Mouse (Mus musculus): ENCODE data around the gene Ctc1. TPM values are rescaled to one million over a fixed set of nuclear protein-coding genes. Genes with fewer than 3 reads are reported as not detected.
A peak's percentile ranks its signal among the peaks of the same experiment; 100 is the strongest.

Ctc1 gene
- polyA plus RNA-seq, 1 experiment from 2014 or later, result 54.4 TPM

- peaks cover 33% of the 10 kb centered on the region for H3K4me1 ChIP-seq (replicated peaks; ENCODE audit: control insufficient read depth, insufficient read depth, low read length)
- no peaks in the 10 kb centered on the region for H3K36me3 ChIP-seq (replicated peaks; ENCODE audit: control insufficient read depth, insufficient read depth)
- ATAC-seq (ENCODE audit: low FRiP score), result no peak
- H3K9me3 ChIP-seq (ENCODE audit: control insufficient read depth, low read length), result no peaks in the 10 kb centered on the region
- peak overlapping the region; percentile 54 for H3K4me3 ChIP-seq (replicated peaks; ENCODE audit: low read length)
- no peaks in the 10 kb centered on the region for H3K27me3 ChIP-seq (ENCODE audit: control insufficient read depth, insufficient read depth, low read length)
- H3K27ac ChIP-seq, result no peak overlapping the region
- WGBS, result 8% methylated on average over 17 of the region's 17 CpGs
- H3K9ac ChIP-seq, result peak overlapping the region; percentile 85
- peak overlapping the region; percentile 80 for H3K4me2 ChIP-seq (replicated peaks)
- DNase-seq (ENCODE audit: low spot score), result no peak
Measured at GRCm38 (mm10) chr11:69061255-69061912, 45.7 kb downstream of the Ctc1 start.

DNA sequence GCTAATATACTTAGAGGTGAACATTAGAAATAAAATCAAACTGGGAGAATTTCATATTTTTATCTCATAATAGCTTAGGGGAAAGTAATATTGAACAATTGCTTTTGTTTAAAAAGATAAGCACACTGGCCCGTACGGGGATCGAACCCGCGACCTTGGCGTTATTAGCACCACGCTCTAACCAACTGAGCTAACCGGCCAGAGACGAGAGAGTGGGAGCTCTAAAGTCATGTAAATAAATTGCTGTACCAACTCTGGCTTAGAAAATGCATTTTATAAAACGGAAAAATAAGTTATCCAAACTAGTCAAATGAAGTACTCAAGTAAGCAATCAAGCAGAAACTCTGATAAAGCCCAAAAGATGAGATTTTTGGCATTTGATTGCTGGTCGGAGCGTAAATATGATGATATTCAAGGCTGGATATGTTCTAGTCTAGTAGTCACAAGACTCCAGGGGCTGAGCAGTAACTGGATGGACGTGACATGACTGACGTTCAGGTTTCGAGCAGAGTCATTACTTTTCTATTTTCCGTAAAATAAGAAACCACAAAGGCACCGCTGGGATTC, 46.6 kb downstream of the Ctc1 start:
- Histone ChIP-seq H3K9ac (no peak overlapping the region), H3K27me3 (ENCODE audit: control insufficient read depth, insufficient read depth, low read length) (no peaks in the 10 kb centered on the region), H3K4me2 (replicated peaks) (peak overlapping the region; percentile 80), H3K27ac (peak overlapping the region; percentile 48), H3K4me1 (replicated peaks; ENCODE audit: control insufficient read depth, insufficient read depth, low read length) (peaks cover 37% of the 10 kb centered on the region), H3K9me3 (ENCODE audit: control insufficient read depth, low read length) (no peaks in the 10 kb centered on the region), H3K36me3 (replicated peaks; ENCODE audit: control insufficient read depth, insufficient read depth) (no peaks in the 10 kb centered on the region), H3K4me3 (replicated peaks; ENCODE audit: low read length) (peak overlapping the region; percentile 60)
- ATAC-seq (ENCODE audit: low FRiP score) (no peak), DNase-seq (ENCODE audit: low spot score) (peak; percentile 91)
- WGBS, result under 1% methylated on average over 17 of the region's 17 CpGs

- H3K27ac ChIP-seq, result peak overlapping the region; percentile 53
- H3K4me2 ChIP-seq (replicated peaks), result peak overlapping the region; percentile 80
- peak overlapping the region; percentile 39; the same call in 1 of the 2 replicates for H3K9ac ChIP-seq
- DNase-seq (ENCODE audit: low spot score), result peak; percentile 100
- no peaks in the 10 kb centered on the region for H3K36me3 ChIP-seq (replicated peaks; ENCODE audit: control insufficient read depth, insufficient read depth)
- ATAC-seq (ENCODE audit: low FRiP score), result peak; percentile 56
- WGBS, result 0% methylated on average over 19 of the region's 19 CpGs
- H3K9me3 ChIP-seq (ENCODE audit: control insufficient read depth, low read length), result no peaks in the 10 kb centered on the region
- H3K27me3 ChIP-seq (ENCODE audit: control insufficient read depth, insufficient read depth, low read length), result no peaks in the 10 kb centered on the region
- peaks cover 36% of the 10 kb centered on the region for H3K4me1 ChIP-seq (replicated peaks; ENCODE audit: control insufficient read depth, insufficient read depth, low read length)
- peak overlapping the region; percentile 60 for H3K4me3 ChIP-seq (replicated peaks; ENCODE audit: low read length)
Measured at GRCm38 (mm10) chr11:69062761-69063224, 47.1 kb downstream of the Ctc1 start.

DNA sequence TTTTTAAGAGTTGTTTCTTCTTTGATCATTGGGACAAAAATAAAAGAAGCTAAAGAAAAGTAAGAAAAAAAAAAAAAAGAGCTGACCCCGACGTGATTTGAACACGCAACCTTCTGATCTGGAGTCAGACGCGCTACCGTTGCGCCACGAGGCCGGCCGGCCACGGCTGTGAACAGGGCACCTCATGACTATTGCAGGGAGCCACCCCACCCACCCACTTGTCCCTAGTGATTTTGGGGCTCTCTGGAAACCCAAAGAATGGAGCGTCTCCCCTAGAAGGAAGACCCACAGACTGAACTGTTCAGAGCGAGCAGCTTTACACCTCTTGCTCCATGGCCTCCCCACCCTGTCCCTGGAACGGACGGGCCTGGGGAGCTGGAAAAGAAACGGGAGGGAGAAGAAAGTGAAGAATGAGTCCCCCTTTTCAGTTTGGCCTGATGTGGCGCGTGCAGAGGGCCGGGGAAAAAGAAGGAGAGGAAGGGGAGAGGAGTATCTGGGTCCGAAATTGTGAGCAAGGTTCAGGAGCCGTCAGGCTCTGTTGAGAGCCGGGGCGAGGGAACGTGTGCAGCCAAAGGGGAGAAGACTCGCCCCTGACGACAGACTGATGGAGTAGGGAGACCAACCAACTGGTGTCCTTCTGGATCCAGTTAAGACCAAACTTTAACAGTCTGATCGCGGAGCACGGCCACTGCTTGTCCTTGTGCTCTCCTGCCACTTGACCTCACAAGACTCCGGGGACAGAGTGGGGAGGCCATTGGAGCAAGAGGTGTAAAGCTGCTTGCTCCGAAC, 47.9 kb downstream of the Ctc1 start:
- Histone ChIP-seq H3K9me3 (ENCODE audit: control insufficient read depth, low read length) (no peaks in the 10 kb centered on the region), H3K27me3 (ENCODE audit: control insufficient read depth, insufficient read depth, low read length) (no peaks in the 10 kb centered on the region), H3K27ac (peak overlapping the region; percentile 53), H3K36me3 (replicated peaks; ENCODE audit: control insufficient read depth, insufficient read depth) (no peaks in the 10 kb centered on the region), H3K9ac (peak overlapping the region; percentile 59), H3K4me3 (replicated peaks; ENCODE audit: low read length) (peak overlapping the region; percentile 60), H3K4me2 (replicated peaks) (peak overlapping the region; percentile 80), H3K4me1 (replicated peaks; ENCODE audit: control insufficient read depth, insufficient read depth, low read length) (peaks cover 28% of the 10 kb centered on the region)
- WGBS, result under 1% methylated on average over 31 of the region's 31 CpGs
- ATAC-seq (ENCODE audit: low FRiP score) (0 out of 2 replicates have a peak, but pooled peaks have one; percentile 24), DNase-seq (ENCODE audit: low spot score) (peak; percentile 93)

- Histone ChIP-seq H3K4me3 (replicated peaks; ENCODE audit: low read length) (peak overlapping the region; percentile 60), H3K9me3 (ENCODE audit: control insufficient read depth, low read length) (no peaks in the 10 kb centered on the region), H3K36me3 (replicated peaks; ENCODE audit: control insufficient read depth, insufficient read depth) (no peaks in the 10 kb centered on the region), H3K9ac (peak overlapping the region; percentile 59), H3K27me3 (ENCODE audit: control insufficient read depth, insufficient read depth, low read length) (no peaks in the 10 kb centered on the region), H3K27ac (no peak overlapping the region), H3K4me1 (replicated peaks; ENCODE audit: control insufficient read depth, insufficient read depth, low read length) (peaks cover 27% of the 10 kb centered on the region), H3K4me2 (replicated peaks) (peak overlapping the region; percentile 80)
- ATAC-seq (ENCODE audit: low FRiP score) (no peak), DNase-seq (ENCODE audit: low spot score) (no peak)
- WGBS, result 39% methylated on average over 9 of the region's 9 CpGs
Measured at GRCm38 (mm10) chr11:69064259-69065133, 48.8 kb downstream of the Ctc1 start.

DNA sequence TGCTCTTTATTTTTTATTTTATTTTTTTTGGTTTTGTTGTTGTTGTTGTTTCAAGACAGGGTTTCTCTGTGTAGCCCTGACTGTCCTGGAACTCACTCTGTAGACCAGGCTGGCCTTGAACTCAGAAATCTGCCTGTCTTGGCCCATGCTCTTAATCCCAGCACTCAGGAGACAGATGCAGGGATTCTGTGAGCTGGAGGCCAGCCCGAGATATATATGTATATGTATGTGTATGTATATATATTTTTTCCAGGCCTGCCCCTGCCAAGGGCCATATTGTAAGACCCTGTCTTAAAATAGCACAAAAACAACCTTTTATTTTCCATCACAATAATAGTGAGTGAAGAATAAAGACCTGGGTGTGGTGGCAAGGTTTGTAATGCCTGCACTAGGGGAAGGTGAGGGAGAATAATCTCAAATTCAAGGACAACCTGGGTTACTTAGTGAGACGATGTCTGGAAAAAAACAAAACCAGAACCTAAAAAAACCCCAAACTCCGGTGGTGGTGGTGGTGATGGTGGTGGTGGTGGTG, 49.7 kb downstream of the Ctc1 start:
- no peaks in the 10 kb centered on the region for H3K9me3 ChIP-seq (ENCODE audit: control insufficient read depth, low read length)
- no peak overlapping the region for H3K27ac ChIP-seq
- no peak overlapping the region for H3K9ac ChIP-seq
- DNase-seq (ENCODE audit: low spot score), result no peak
- H3K36me3 ChIP-seq (replicated peaks; ENCODE audit: control insufficient read depth, insufficient read depth), result no peaks in the 10 kb centered on the region
- H3K27me3 ChIP-seq (ENCODE audit: control insufficient read depth, insufficient read depth, low read length), result no peaks in the 10 kb centered on the region
- peak overlapping the region; percentile 78 for H3K4me2 ChIP-seq (replicated peaks)
- ATAC-seq (ENCODE audit: low FRiP score), result no peak
- peaks cover 27% of the 10 kb centered on the region for H3K4me1 ChIP-seq (replicated peaks; ENCODE audit: control insufficient read depth, insufficient read depth, low read length)
- H3K4me3 ChIP-seq (replicated peaks; ENCODE audit: low read length), result peak overlapping the region; percentile 30
- WGBS, result 58% methylated on average over 3 of the region's 3 CpGs

- H3K4me1 ChIP-seq (replicated peaks; ENCODE audit: control insufficient read depth, insufficient read depth, low read length), result peaks cover 22% of the 10 kb centered on the region
- ATAC-seq (ENCODE audit: low FRiP score) (no peak), DNase-seq (ENCODE audit: low spot score) (no peak)
- peak overlapping the region; percentile 30 for H3K4me3 ChIP-seq (replicated peaks; ENCODE audit: low read length)
- WGBS, result 1% methylated on average over 29 of the region's 29 CpGs
- H3K9ac ChIP-seq, result peak overlapping the region; percentile 51
- no peaks in the 10 kb centered on the region for H3K9me3 ChIP-seq (ENCODE audit: control insufficient read depth, low read length)
- no peaks in the 10 kb centered on the region for H3K36me3 ChIP-seq (replicated peaks; ENCODE audit: control insufficient read depth, insufficient read depth)
- no peaks in the 10 kb centered on the region for H3K27me3 ChIP-seq (ENCODE audit: control insufficient read depth, insufficient read depth, low read length)
- no peak overlapping the region for H3K27ac ChIP-seq
- peak overlapping the region; percentile 78 for H3K4me2 ChIP-seq (replicated peaks)
Measured at GRCm38 (mm10) chr11:69066163-69066861, 50.6 kb downstream of the Ctc1 start.

DNA sequence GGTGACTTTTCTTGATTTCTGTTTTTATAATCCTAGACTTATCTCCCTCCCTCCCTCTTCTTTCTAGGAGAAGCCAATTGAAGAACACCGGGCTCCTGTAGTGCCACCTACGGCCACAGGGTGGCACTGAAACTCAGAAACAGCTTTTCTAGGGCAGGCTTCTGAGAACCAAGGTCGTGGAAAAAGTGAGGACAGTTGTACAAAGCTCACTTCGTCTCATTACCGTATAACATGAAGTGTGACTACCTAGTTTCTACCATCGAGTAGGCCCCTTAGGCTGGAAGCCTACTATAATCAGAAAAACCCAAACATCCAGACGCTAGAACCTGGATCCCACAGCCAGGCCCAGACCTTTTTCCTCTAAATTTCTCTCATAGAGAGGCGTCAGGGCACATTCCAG, 51.2 kb downstream of the Ctc1 start:
- H3K4me2 ChIP-seq (replicated peaks), result peak overlapping the region; percentile 78
- H3K4me3 ChIP-seq (replicated peaks; ENCODE audit: low read length), result peak overlapping the region; percentile 30
- H3K9me3 ChIP-seq (ENCODE audit: control insufficient read depth, low read length), result no peaks in the 10 kb centered on the region
- H3K27me3 ChIP-seq (ENCODE audit: control insufficient read depth, insufficient read depth, low read length), result no peaks in the 10 kb centered on the region
- H3K9ac ChIP-seq, result peak overlapping the region; percentile 51
- no peak for ATAC-seq (ENCODE audit: low FRiP score)
- 9% methylated on average over 8 of the region's 8 CpGs for WGBS
- H3K36me3 ChIP-seq (replicated peaks; ENCODE audit: control insufficient read depth, insufficient read depth), result no peaks in the 10 kb centered on the region
- H3K4me1 ChIP-seq (replicated peaks; ENCODE audit: control insufficient read depth, insufficient read depth, low read length), result peaks cover 20% of the 10 kb centered on the region
- no peak overlapping the region for H3K27ac ChIP-seq
- DNase-seq (ENCODE audit: low spot score), result peak; percentile 94

Measured in hindbrain, embryonic 14.5 days (tissue).